Mouse (Mus musculus) cerebellum, adult 2 months (tissue): Measurements from ENCODE around the gene Castor1. TPM values are rescaled to one million over a fixed set of nuclear protein-coding genes. Genes with fewer than 3 reads are reported as not detected.

Experiments used
- DNase-seq, 2 experiments: peaks; one replicate each; pipeline ENCODE4 v3.0.0; 2021
- H3K27ac ChIP-seq: fragments of 200-500 bp; 2 replicates; pipeline ENCODE4 v1.5.1; 2012; ENCODE audit warnings: low read length, control low read depth, inconsistent platforms; ENCODE audit not compliant: insufficient read depth
- H3K27me3 ChIP-seq: fragments of 200-500 bp; 2 replicates; pipeline ENCODE4 v1.6.1; 2012; ENCODE audit warnings: inconsistent platforms, mild to moderate bottlenecking, low read length, moderate library complexity; ENCODE audit not compliant: control insufficient read depth, insufficient read depth
- H3K4me1 ChIP-seq: fragments of 200-500 bp; 2 replicates; pipeline ENCODE4 v1.6.1; 2011; ENCODE audit warnings: low read length; ENCODE audit not compliant: control insufficient read depth, insufficient read depth
- H3K4me3 ChIP-seq: fragments of 200-500 bp; replicated peaks from 2 replicates; pipeline ENCODE3; 2011; ENCODE audit warnings: mild to moderate bottlenecking, low read depth, low read length, control low read depth; ENCODE audit not compliant: insufficient read depth
- CTCF ChIP-seq: fragments of 200-500 bp; IDR thresholded peaks from 2 replicates; pipeline ENCODE4 v1.5.1; 2011; ENCODE audit warnings: low read depth, mild to moderate bottlenecking, control low read depth, low read length, moderate library complexity, borderline replicate concordance; ENCODE audit not compliant: insufficient read depth
- POLR2A ChIP-seq: fragments of 200-500 bp; IDR thresholded peaks from 2 replicates; pipeline ENCODE4 v1.6.1; 2011; ENCODE audit warnings: low read length, control low read depth, borderline replicate concordance; ENCODE audit not compliant: insufficient read depth
- WGBS: fragments of 180-500 bp; shearing (Covaris S2); methylation state at CpG from one replicate; pipeline ENCODE4 v1.1.7; 2018; 5-methylcytosine and 5-hydroxymethylcytosine counted together
- polyA plus RNA-seq: library from polyadenylated mRNA; depleted of rRNA; stranded (reverse); fragments of >200 nt; gene quantifications from 2 replicates; pipeline ENCODE4 v1.2.3, GENCODE M21; 2012

The Castor1 gene
- polyA plus RNA-seq, 1 experiment: 5.6 TPM

GRCm38 (mm10) chr11:4228463-4228862 is 10.4 kb downstream of the Castor1 start:
- H3K4me1 ChIP-seq: peaks cover 9% of the 10 kb centered on the region
- no peak for TF ChIP-seq POLR2A
- TF ChIP-seq CTCF: no peak
- WGBS: 2% methylated on average over 8 of the region's 8 CpGs
- H3K27me3 ChIP-seq: no peaks in the 10 kb centered on the region
- no peak overlapping the region for H3K4me3 ChIP-seq
- H3K27ac ChIP-seq: no peak overlapping the region
- DNase-seq: peak; percentile 84 to 91

DNA sequence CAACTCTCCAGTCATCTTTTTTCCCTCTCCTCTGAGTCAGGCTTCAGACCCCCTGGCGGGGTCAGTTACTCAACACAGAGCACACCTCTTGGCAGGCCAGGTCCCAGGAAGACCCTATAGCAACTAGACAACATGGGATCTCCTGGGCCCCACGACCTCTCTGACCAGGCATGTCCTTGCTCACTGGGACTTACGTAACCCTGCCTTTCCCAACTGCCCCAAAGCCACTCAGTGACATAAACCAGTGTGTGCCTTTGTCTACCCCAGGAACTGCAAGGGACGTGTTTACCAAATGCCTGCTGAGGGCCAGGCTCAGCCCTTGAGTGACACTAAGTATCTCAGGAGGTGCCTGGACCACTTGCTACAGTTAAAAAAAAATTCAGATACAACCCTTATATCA is 11.8 kb downstream of the Castor1 start:
- peaks cover 9% of the 10 kb centered on the region for H3K4me1 ChIP-seq
- H3K27ac ChIP-seq: no peak overlapping the region
- 90% methylated on average over 4 of the region's 4 CpGs for WGBS
- no peak for TF ChIP-seq CTCF
- H3K27me3 ChIP-seq: no peaks in the 10 kb centered on the region
- H3K4me3 ChIP-seq: no peak overlapping the region
- no peak for DNase-seq

GRCm38 (mm10) chr11:4231435-4231834 is 13.4 kb downstream of the Castor1 start:
- Histone ChIP-seq H3K4me3 (no peak overlapping the region), H3K27ac (no peak overlapping the region), H3K4me1 (peaks cover 9% of the 10 kb centered on the region), H3K27me3 (no peaks in the 10 kb centered on the region)
- no peak for DNase-seq
- no peak for TF ChIP-seq POLR2A
- no peak for TF ChIP-seq CTCF
- 99% methylated on average over 2 of the region's 2 CpGs for WGBS

- no peak for DNase-seq
- 93% methylated on average over 12 of the region's 12 CpGs for WGBS
- Histone ChIP-seq H3K4me3 (no peak overlapping the region), H3K27ac (no peak overlapping the region), H3K27me3 (no peaks in the 10 kb centered on the region), H3K4me1 (peaks cover 9% of the 10 kb centered on the region)
- TF ChIP-seq POLR2A (no peak), CTCF (no peak)
These were observed 14.6 kb downstream of the Castor1 start for GRCm38 (mm10) chr11:4232644-4233043.

DNA sequence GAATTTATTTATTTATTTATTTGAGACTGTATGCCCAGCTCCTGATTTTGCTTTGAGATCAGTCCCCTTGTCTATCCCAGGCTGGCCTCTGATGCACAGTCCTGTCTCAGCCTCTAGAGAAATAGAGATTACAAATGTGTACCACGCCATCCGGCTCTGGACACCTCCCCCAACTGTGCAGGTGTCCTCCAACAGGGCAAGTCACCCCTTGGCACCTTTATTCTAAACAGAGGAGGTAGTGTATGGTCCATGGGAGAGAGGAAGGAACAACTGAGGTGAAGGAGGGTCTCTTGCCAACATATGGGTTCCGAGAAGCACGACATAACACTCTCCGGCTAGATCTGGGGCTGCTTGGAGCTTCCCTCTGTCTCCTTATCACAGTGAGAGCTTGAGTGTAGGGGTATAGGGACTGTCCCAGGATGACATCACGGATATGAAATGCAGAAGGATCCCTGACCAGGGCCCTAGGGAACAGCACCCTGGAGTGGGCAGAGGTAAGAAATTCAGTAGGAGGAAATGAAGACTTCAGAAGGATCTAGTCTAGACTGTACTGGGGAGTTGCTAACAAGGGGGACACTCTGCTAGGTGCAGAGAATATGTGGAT is 17.1 kb downstream of the Castor1 start:
- no peak for DNase-seq
- TF ChIP-seq POLR2A (no peak), CTCF (no peak)
- Histone ChIP-seq H3K4me3 (no peak overlapping the region), H3K4me1 (no peaks in the 10 kb centered on the region; the same call in 1 of the 2 replicates), H3K27ac (no peak overlapping the region), H3K27me3 (no peaks in the 10 kb centered on the region)
- WGBS: 97% methylated on average over 6 of the region's 6 CpGs

GRCm38 (mm10) chr11:4235665-4236545 is 17.9 kb downstream of the Castor1 start, which contains the start of gene Osm:
Gene Osm (plus strand): TSS chr11:4236420.
- no peak for DNase-seq
- H3K4me3 ChIP-seq: no peak within 1 kb of the TSS
- TF ChIP-seq CTCF: no peak
- no peak for TF ChIP-seq POLR2A
- H3K27ac ChIP-seq: no peak within 1 kb of the TSS
- 83% methylated on average over 16 of the region's 16 CpGs for WGBS
- no peaks in the 10 kb centered on the region for H3K4me1 ChIP-seq
- H3K27me3 ChIP-seq: no peaks in the 10 kb centered on the region

- 66% methylated on average over 21 of the region's 21 CpGs for WGBS
- TF ChIP-seq POLR2A: no peak
- no peak for DNase-seq
- H3K4me3 ChIP-seq: no peak overlapping the region
- no peak overlapping the region for H3K27ac ChIP-seq
- H3K27me3 ChIP-seq: no peaks in the 10 kb centered on the region
- H3K4me1 ChIP-seq: no peaks in the 10 kb centered on the region
These were observed 18.6 kb downstream of the Castor1 start for GRCm38 (mm10) chr11:4236546-4237067.

DNA sequence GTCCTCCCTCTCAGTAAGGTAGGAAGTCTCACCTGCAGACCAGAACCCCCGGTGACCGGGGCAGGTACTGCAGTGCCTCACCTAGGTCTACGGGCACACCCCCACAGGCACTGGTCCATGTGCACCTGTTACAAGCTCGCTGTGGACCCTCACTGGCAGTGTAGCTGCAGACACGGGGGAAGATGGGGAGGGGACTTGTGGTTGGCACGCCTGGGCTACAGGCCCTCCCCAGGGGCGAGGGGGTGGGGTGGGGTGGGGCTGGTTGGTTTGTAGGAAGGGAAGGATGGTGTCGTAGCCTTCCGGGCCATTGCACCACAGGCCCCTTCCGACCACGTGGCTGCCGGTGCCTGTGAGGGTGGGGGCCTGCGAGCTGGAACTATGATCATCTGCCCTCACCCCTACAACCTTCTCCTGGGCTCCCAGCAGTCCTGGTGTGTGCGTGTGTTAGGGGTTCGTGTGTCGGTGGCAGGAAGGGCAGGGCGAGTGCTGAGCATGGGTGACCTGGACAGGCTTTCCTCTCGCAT is 19.4 kb downstream of the Castor1 start:
- Histone ChIP-seq H3K27me3 (no peaks in the 10 kb centered on the region), H3K4me3 (no peak overlapping the region), H3K27ac (no peak overlapping the region), H3K4me1 (no peaks in the 10 kb centered on the region)
- WGBS: 74% methylated on average over 18 of the region's 18 CpGs
- DNase-seq: no peak
- TF ChIP-seq POLR2A (no peak), CTCF (no peak)
